Mouse (Mus musculus): ENCODE data around the gene Ralgds. TPM values are rescaled to one million over a fixed set of nuclear protein-coding genes. Genes with fewer than 3 reads are reported as not detected.

Gene Ralgds
- total and polyA plus RNA-seq, 3 experiments: 4.1 to 11.4 (median 6.6) TPM

GRCm38 (mm10) chr2:28517206-28517909 lies 4.4 kb downstream of the Ralgds start:
- dilution Hi-C loops (cut with MboI; ENCODE audit: extremely low pct_ligation_motif_present, extremely low pct_unique_long_range_greater_than_20kb, low sequenced_read_pairs) (no loop called here), in situ Hi-C loops (cut with MboI; ENCODE audit: low pct_ligation_motif_present, low pct_unique_long_range_greater_than_20kb, low sequenced_read_pairs) (no loop called here)
- Histone ChIP-seq H3K4me2 (ENCODE audit: insufficient read depth, low read depth, poor library complexity, severe bottlenecking) (no peak overlapping the region), H3K27ac (ENCODE audit: insufficient read depth, low read depth) (peak overlapping the region; percentile 49), H3K27me3 (replicated peaks) (peaks cover 12% of the 10 kb centered on the region), H3K36me3 (replicated peaks in 1 of 2; ENCODE audit: control insufficient read depth in 1 of 2, insufficient read depth in 1 of 2, low read length in 1 of 2) (peaks cover 0 to 10% of the 10 kb centered on the region in 2 experiments), H3K4me1 (ENCODE audit: control insufficient read depth in 1 of 2, insufficient read depth in 2 of 2) (peaks cover 31 to 67% of the 10 kb centered on the region in 2 experiments), H3K9me3 (replicated peaks; ENCODE audit: low read length) (no peaks in the 10 kb centered on the region), H3K9ac (ENCODE audit: insufficient read depth, low read depth) (no peak overlapping the region), H3K4me3 (replicated peaks in 1 of 3; ENCODE audit: low read depth in 2 of 3, low read length in 2 of 3, poor library complexity in 1 of 3) (no peak overlapping the region), H3K79me2 (replicated peaks; ENCODE audit: control insufficient read depth, extremely low read depth, insufficient read depth, poor library complexity, severe bottlenecking) (no peaks in the 10 kb centered on the region)
- TF ChIP-seq SIN3A (IDR thresholded peaks at IDR 0.05; ENCODE audit: low read length) (peak; percentile 91), SMC3 (IDR thresholded peaks at IDR 0.05; ENCODE audit: low read depth, low read length) (peak; percentile 98), IRF4 (IDR thresholded peaks at IDR 0.05; ENCODE audit: low read depth, low read length) (no peak; the same call in none of the 2 replicates), ZC3H11A (IDR thresholded peaks at IDR 0.05; ENCODE audit: low read depth, low read length) (peak; percentile 83), MAX (IDR thresholded peaks at IDR 0.05; ENCODE audit: low read length) (no peak), EP300 (IDR thresholded peaks at IDR 0.05; ENCODE audit: low read length) (0 out of 2 replicates have a peak, but pooled peaks have one; percentile 15), MEF2A (IDR thresholded peaks at IDR 0.05; ENCODE audit: borderline replicate concordance, low read depth, low read length) (peak; percentile 43; the same call in 1 of the 2 replicates), ELF1 (IDR thresholded peaks at IDR 0.05; ENCODE audit: low read depth, low read length) (no peak), USF2 (conservative IDR thresholded peaks at IDR 0.05; ENCODE audit: low read depth, low read length) (no peak), TCF12 (IDR thresholded peaks at IDR 0.05; ENCODE audit: low read depth, low read length) (peak; percentile 24; the same call in 1 of the 2 replicates), MAZ (IDR thresholded peaks at IDR 0.05; ENCODE audit: low read depth, low read length) (peak; percentile 74; the same call in 1 of the 2 replicates), BHLHE40 (IDR thresholded peaks at IDR 0.05; ENCODE audit: low read depth, low read length) (0 out of 2 replicates have a peak, but pooled peaks have one; percentile 33), CTCF (conservative IDR thresholded peaks at IDR 0.05 in 1 of 2, IDR thresholded peaks at IDR 0.05 in 1 of 2; ENCODE audit: low read depth in 2 of 2, low read length in 2 of 2) (peak; percentile 96 to 97), RAD21 (IDR thresholded peaks at IDR 0.05; ENCODE audit: low read depth, low read length) (peak; percentile 91), MXI1 (IDR thresholded peaks at IDR 0.05; ENCODE audit: low read depth, low read length) (peak; percentile 93)
- peak; percentile 95 for DNase-seq (ENCODE audit: extremely low read depth)

- in situ Hi-C loops (cut with MboI; ENCODE audit: low pct_ligation_motif_present, low pct_unique_long_range_greater_than_20kb, low sequenced_read_pairs) (no loop called here), dilution Hi-C loops (cut with MboI; ENCODE audit: extremely low pct_ligation_motif_present, extremely low pct_unique_long_range_greater_than_20kb, low sequenced_read_pairs) (no loop called here)
- Histone ChIP-seq H3K36me3 (replicated peaks in 1 of 2; ENCODE audit: control insufficient read depth in 1 of 2, insufficient read depth in 1 of 2, low read length in 1 of 2) (peaks cover 0 to 11% of the 10 kb centered on the region in 2 experiments), H3K9ac (ENCODE audit: insufficient read depth, low read depth) (no peak overlapping the region), H3K4me3 (replicated peaks in 1 of 3; ENCODE audit: low read depth in 2 of 3, low read length in 2 of 3, poor library complexity in 1 of 3) (no peak overlapping the region), H3K79me2 (replicated peaks; ENCODE audit: control insufficient read depth, extremely low read depth, insufficient read depth, poor library complexity, severe bottlenecking) (no peaks in the 10 kb centered on the region), H3K27ac (ENCODE audit: insufficient read depth, low read depth) (peak overlapping the region; percentile 49; the same call in 1 of the 2 replicates), H3K9me3 (replicated peaks; ENCODE audit: low read length) (no peaks in the 10 kb centered on the region), H3K4me2 (ENCODE audit: insufficient read depth, low read depth, poor library complexity, severe bottlenecking) (0 out of 2 replicates have a peak overlapping the region, but pooled peaks have one; percentile 18), H3K27me3 (replicated peaks) (peaks cover 7% of the 10 kb centered on the region), H3K4me1 (ENCODE audit: control insufficient read depth in 1 of 2, insufficient read depth in 2 of 2) (peaks cover 31 to 66% of the 10 kb centered on the region in 2 experiments)
- peak; percentile 79 for DNase-seq (ENCODE audit: extremely low read depth)
- TF ChIP-seq ETS1 (conservative IDR thresholded peaks at IDR 0.05; ENCODE audit: low read depth, low read length) (0 out of 2 replicates have a peak, but pooled peaks have one; percentile 18), BHLHE40 (IDR thresholded peaks at IDR 0.05; ENCODE audit: low read depth, low read length) (no peak), RCOR1 (conservative IDR thresholded peaks at IDR 0.05; ENCODE audit: low read depth, low read length) (no peak), MEF2A (IDR thresholded peaks at IDR 0.05; ENCODE audit: borderline replicate concordance, low read depth, low read length) (peak; percentile 52; the same call in 1 of the 2 replicates), MXI1 (IDR thresholded peaks at IDR 0.05; ENCODE audit: low read depth, low read length) (peak; percentile 77)
Observed at GRCm38 (mm10) chr2:28518231-28518630, 5.3 kb downstream of the Ralgds start.

Measured in CH12.LX (cell line).